Mouse (Mus musculus): ENCODE measurements around the gene Gdf3. TPM values are rescaled to one million over a fixed set of nuclear protein-coding genes. Genes with fewer than 3 reads are reported as not detected.
"Not testable (repeated sequence)": the region's sequence is repeated elsewhere in the genome, so short reads cannot be mapped to it uniquely, and the experiment has no call there.

Gene Gdf3
- total RNA-seq, 2 experiments from 2014 or later: 15.2 to 24.4 TPM

- ATAC-seq (replicated peaks; ENCODE audit: low FRiP score, low TSS enrichment, poor library complexity, severe bottlenecking): not testable (repeated sequence)
These were observed 34.9 kb downstream of the Gdf3 start for GRCm38 (mm10) chr6:122575037-122575436.

GRCm38 (mm10) chr6:122571617-122571959 lies 38.3 kb downstream of the Gdf3 start:
- peak; percentile 57 for ATAC-seq (replicated peaks; ENCODE audit: low FRiP score, low TSS enrichment, poor library complexity, severe bottlenecking)

- ATAC-seq (replicated peaks; ENCODE audit: low FRiP score, low TSS enrichment, poor library complexity, severe bottlenecking): peak; percentile 87
These were observed 38.9 kb downstream of the Gdf3 start for GRCm38 (mm10) chr6:122570695-122571616.

GRCm38 (mm10) chr6:122569762-122570161 lies 40.1 kb downstream of the Gdf3 start:
- no peak for ATAC-seq (replicated peaks; ENCODE audit: low FRiP score, low TSS enrichment, poor library complexity, severe bottlenecking)

- ATAC-seq (replicated peaks; ENCODE audit: low FRiP score, low TSS enrichment, poor library complexity, severe bottlenecking): no peak
These were observed 40.8 kb downstream of the Gdf3 start for GRCm38 (mm10) chr6:122569113-122569512.

GRCm38 (mm10) chr6:122565070-122565784 lies 44.7 kb downstream of the Gdf3 start:
- ATAC-seq (replicated peaks; ENCODE audit: low FRiP score, low TSS enrichment, poor library complexity, severe bottlenecking): no peak

GRCm38 (mm10) chr6:122562463-122562862 lies 47.4 kb downstream of the Gdf3 start:
- peak; percentile 67 for ATAC-seq (replicated peaks; ENCODE audit: low FRiP score, low TSS enrichment, poor library complexity, severe bottlenecking)

- no peak for ATAC-seq (replicated peaks; ENCODE audit: low FRiP score, low TSS enrichment, poor library complexity, severe bottlenecking)
These were observed 48.9 kb downstream of the Gdf3 start for GRCm38 (mm10) chr6:122561005-122561404.

- peak; percentile 71 for ATAC-seq (replicated peaks; ENCODE audit: low FRiP score, low TSS enrichment, poor library complexity, severe bottlenecking)
These were observed 49.5 kb downstream of the Gdf3 start for GRCm38 (mm10) chr6:122560427-122560826.

- peak; percentile 47 for ATAC-seq (replicated peaks; ENCODE audit: low FRiP score, low TSS enrichment, poor library complexity, severe bottlenecking)
These were observed 52.8 kb downstream of the Gdf3 start for GRCm38 (mm10) chr6:122556959-122557561.

Other genes starting within 250 kb of the Gdf3 start
- gene Rimklb, start 111.3 kb downstream of the Gdf3 start, total RNA-seq (2014; fragmentation: Nextera tagmentation): not detected in 2 replicates
- gene Rimklb, start 111.3 kb downstream of the Gdf3 start, total RNA-seq (2017): not detected in 2 replicates
- gene Mfap5, start 104.2 kb downstream of the Gdf3 start, total RNA-seq (2014; fragmentation: Nextera tagmentation): not detected in 2 replicates
- not detected in 2 replicates for gene Mfap5, start 104.2 kb downstream of the Gdf3 start, total RNA-seq (2017)
- gene Aicda, start 56.3 kb downstream of the Gdf3 start, total RNA-seq (2014; fragmentation: Nextera tagmentation): not detected in 2 replicates
- not detected in 2 replicates for gene Aicda, start 56.3 kb downstream of the Gdf3 start, total RNA-seq (2017)
- 11.5 and 30.2 TPM in 2 replicates for gene Apobec1, start 7.6 kb downstream of the Gdf3 start, total RNA-seq (2014; fragmentation: Nextera tagmentation)
- gene Apobec1, start 7.6 kb downstream of the Gdf3 start, total RNA-seq (2017): 3.1 and 6.2 TPM in 2 replicates
- gene Dppa3, start 16.3 kb upstream of the Gdf3 start, total RNA-seq (2014; fragmentation: Nextera tagmentation): not detected in 2 replicates
- not detected in 2 replicates for gene Dppa3, start 16.3 kb upstream of the Gdf3 start, total RNA-seq (2017)
- not detected in 2 replicates for gene Nanog, start 97.4 kb upstream of the Gdf3 start, total RNA-seq (2014; fragmentation: Nextera tagmentation)
- not detected in 2 replicates for gene Nanog, start 97.4 kb upstream of the Gdf3 start, total RNA-seq (2017)
- gene Slc2a3, start 191.6 kb upstream of the Gdf3 start, total RNA-seq (2014; fragmentation: Nextera tagmentation): 13.3 and 18.9 TPM in 2 replicates
- gene Slc2a3, start 191.6 kb upstream of the Gdf3 start, total RNA-seq (2017): 21.5 and 26.2 TPM in 2 replicates
- gene Foxj2, start 209.8 kb upstream of the Gdf3 start, total RNA-seq (2014; fragmentation: Nextera tagmentation): 10.4 and 18.1 TPM in 2 replicates
- gene Foxj2, start 209.8 kb upstream of the Gdf3 start, total RNA-seq (2017): 4.3 and 11.3 TPM in 2 replicates
- gene C3ar1, start 246.1 kb upstream of the Gdf3 start, total RNA-seq (2014; fragmentation: Nextera tagmentation): not detected in 2 replicates
- gene C3ar1, start 246.1 kb upstream of the Gdf3 start, total RNA-seq (2017): not detected in 2 replicates